Mouse (Mus musculus) brain, embryonic 18.5 days (tissue): ENCODE results near the gene Dct.

Experiments
- DNase-seq: peaks from one replicate; pipeline ENCODE4 v3.0.0-alpha.2; 2012; ENCODE audit warnings: low read depth, low spot score

Dct gene

DNA sequence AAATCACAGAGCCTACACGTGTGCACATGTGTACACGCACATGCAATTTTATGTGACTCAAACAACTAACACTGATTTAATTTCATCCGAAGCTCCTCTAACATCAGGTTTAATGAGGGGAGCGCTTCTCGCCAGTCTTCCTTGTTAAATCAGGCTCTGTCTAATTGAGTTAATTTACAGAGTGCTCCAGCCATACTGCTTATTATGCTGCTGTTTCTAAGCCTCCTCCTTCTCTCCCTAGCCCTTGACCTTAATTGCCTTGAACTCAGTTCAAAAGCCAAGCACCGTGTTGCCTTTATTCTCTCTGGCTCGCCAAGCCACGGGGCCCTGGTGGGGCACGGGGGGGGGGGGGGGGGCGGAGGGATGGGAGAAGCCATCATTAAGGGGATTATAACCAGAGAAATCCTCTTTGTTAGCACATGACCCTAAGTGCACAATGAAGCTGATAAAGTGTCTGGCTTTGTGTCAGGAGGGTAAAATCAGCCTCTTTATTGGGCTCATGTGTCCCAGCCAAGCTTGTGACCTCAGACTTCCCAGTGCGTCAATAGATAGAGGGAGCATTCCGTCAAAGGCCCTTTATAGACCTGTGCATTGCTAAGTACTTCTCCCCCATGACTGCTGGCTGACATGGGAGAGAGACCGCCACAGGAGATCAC, at the start of gene Dct:
Gene Dct (minus strand): TSS at position 270 of the 656 bp plus-strand sequence.
- DNase-seq: no peak

- no peak for DNase-seq
Measured at GRCm38 (mm10) chr14:118101227-118101990, 49.4 kb upstream of the Dct start.

DNA sequence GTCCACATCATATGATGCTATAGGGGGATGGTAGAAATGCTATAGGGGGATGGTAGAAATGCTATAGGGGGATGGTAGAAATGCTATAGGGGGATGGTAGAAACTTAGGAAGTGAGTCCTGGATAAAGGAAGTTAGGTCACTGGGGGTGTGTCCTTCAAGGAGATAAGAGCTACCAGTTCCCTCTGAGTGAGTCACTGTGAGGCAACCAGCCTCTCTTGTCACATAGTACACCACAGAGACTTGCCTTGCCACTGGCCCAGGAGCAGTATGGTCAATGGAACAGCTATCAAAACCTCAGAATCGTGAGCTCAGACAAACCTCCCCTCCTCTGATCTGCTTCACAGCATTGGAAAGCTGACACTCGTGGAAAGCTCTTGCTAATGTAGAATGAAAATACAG, 46.2 kb upstream of the Dct start:
- DNase-seq: no peak

- DNase-seq: no peak
Measured at GRCm38 (mm10) chr14:118089806-118090392, 37.9 kb upstream of the Dct start.

DNA sequence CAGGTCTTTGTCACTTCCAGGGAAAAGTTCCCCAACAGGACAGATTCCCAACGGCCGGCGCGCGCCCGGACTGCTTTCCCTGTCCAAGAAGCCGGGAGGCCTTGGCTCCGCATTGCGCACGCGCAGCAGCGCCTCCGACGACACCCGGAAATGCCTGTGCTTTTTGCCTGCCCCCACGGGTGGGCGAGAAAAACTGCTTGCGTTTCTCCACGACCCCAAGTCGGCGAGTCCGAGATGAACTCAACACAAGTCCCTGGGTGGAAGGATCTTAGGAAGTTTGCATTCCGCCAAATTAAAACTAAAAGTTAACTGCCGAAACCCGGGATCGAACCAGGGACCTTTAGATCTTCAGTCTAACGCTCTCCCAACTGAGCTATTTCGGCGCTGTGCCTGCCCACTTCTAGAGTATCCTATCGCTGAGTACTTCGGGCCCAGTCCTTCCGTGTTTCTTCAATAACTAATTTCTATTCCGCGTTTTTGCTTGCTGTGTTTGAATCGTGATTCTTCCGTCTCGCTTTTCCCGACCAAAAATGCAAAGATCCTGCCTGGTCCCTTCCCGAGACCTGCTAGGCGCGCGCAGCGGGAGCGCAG, 37.3 kb upstream of the Dct start:
- DNase-seq: peak; percentile 69

GRCm38 (mm10) chr14:118088437-118089207, 36.6 kb upstream of the Dct start:
- no peak for DNase-seq

DNA sequence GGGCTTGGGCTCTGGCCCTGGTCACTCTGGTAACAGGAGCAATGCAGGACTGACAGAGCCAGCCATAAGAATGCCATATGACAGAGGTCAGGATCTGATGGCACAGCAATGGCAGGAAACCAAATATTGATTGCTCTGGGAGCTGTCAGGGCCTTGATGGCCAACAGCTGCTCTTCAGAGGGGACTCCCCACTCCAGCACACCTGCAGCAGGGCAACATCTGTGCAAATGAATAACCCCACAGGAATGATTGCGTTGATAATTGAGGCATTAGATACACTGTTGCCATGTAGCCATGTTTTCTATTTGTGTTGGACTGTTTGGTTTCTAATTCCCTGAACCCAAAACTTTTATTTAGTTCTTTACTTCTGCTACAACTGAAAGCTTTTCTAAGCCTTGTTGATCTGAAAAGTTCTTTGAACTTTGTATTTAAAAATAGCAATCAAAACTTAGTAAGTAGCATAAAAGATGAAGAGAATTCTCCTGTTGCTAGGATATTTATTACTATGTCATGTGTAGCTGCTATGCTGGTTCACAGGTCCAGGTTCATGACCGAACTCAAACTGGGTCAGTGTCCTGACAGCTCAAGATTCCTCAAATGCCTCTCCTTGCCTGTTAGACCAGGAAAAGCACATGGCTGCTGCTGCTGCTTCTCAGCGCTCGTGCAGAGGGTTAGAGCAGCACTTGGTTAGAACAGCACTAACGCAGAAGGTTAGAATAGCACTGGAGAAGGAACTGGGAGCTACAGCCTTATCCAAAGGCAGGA, 34.4 kb upstream of the Dct start:
- DNase-seq: no peak

- no peak for DNase-seq
Measured at GRCm38 (mm10) chr14:118083851-118084250, 31.8 kb upstream of the Dct start.

DNA sequence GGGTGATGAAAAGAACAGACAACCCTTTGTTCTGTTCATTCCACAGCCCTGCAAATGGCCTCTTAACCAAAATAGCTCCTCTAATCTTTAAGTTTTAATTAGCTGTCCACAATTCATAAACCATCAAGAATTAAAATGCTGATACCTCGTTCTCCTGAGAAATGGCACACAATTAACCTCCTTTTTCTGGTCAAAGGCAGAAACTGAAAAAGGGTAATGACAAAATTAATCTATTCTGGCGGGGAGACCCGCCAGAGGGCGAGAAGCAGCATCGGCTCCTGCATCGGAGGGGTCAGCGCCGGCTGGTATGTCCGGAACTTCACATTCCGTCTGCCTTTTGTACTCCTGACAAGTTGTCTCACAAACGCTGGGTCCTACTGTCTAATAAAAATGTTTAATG, 28.6 kb upstream of the Dct start:
- DNase-seq: no peak

- no peak for DNase-seq
Measured at GRCm38 (mm10) chr14:118070100-118070499, 18.1 kb upstream of the Dct start.

GRCm38 (mm10) chr14:118069439-118070079, 17.5 kb upstream of the Dct start:
- no peak for DNase-seq

DNA sequence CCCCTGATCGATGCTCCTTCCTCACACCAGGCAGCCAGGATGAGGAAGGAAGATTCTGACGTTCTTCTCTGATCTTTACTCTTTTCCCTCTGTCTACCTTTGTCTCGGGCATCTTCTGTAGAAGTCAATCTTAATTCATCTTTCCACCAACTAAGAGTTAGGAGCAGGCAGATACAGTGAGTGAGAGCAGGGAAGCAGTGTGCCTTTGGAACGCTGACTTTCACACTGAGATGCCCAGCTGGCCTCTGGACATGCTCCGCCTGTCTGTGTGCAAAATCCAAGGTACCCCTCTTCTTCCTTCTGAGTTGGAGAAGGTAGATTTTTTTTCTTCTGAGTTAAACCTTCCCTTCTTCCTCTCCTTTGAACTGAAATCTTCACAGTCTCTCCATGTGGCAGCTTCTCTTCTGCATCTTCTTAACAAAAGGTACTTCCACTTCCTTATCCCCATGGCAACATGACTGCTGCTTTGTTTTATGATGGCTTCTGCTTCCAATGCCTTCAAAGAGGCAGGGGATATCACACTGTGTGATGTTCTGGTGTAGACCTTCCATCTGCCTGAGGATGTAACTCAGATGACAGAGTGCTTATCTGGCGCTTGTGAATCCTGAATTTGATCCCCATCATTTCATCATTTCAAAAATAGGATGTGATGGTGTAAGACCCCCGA, 9.9 kb upstream of the Dct start:
- DNase-seq: no peak

DNA sequence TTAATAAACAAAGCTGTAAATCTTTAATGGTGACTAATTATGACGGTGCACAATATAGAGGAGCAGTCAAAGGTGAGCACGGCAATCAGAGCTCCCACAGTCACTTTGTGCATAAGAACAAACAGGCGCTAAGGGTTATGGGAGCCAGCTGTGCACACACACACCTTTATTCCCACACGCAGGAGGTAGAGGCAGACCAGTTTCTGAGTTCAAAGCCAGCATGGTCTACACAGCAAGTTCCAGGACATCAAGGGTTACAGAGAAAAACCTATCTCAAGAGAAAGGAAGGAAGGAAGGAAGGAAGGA, 6.5 kb upstream of the Dct start:
- no peak for DNase-seq

GRCm38 (mm10) chr14:118057696-118058580, 5.9 kb upstream of the Dct start:
- DNase-seq: no peak

DNA sequence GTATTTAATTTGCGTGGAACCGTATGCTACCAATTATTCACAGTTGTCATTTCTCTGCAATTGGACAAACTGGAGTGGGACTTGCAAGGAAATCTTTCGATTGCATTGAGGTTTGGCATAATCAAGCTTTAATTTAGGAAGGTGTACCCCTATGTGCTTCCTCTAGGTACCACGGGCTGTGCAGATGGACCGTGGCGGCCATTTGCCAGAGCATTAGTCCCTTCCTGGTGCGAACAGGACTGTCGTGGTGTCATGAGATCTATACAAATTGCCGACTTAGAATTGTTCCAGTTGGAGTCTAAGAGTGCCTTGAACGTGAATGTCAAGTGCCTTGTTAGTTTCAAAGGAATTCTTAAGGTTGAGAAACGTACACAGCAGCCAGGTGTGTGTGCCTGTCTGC, 726 bp upstream of the Dct start:
- no peak for DNase-seq

GRCm38 (mm10) chr14:118051396-118051795, 648 bp downstream of the Dct start:
- DNase-seq: no peak

DNA sequence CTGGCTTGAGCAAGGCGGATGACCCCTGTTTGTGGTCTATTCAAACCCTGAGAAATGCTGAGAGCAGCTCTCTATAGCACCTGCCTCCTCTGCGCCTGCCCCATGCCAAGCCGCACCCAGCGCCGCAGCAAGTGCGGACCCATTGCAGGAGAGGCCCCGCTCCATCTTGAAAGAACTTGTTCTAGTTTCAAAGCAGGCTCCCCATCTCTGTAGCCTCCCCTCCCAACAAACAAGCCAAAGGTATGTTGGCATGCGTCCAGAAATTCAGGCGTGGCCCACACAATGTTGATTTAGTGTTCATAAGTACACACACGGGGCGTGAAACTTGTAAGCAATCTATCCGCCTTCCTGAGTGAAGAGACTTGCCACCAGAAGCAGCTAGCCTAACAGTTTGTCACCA, 1.1 kb downstream of the Dct start:
- DNase-seq: no peak

- DNase-seq: no peak
Measured at GRCm38 (mm10) chr14:118050431-118050830, 1.6 kb downstream of the Dct start.

GRCm38 (mm10) chr14:118049648-118050238, 2.3 kb downstream of the Dct start:
- DNase-seq: no peak
